Mouse (Mus musculus): ENCODE measurements around the gene Rpl9-ps1. TPM values are rescaled to one million over a fixed set of nuclear protein-coding genes. Genes with fewer than 3 reads are reported as not detected.

Rpl9-ps1 gene
- total RNA-seq, 4 experiments from 2014 or later, result not detected

GRCm38 (mm10) chr11:83623586-83623985 is 21.8 kb downstream of the Rpl9-ps1 start:
- DNase-seq (ENCODE audit: low spot score in 2 of 2), result no peak

GRCm38 (mm10) chr11:83619037-83619436 is 26.4 kb downstream of the Rpl9-ps1 start:
- no peak for DNase-seq (ENCODE audit: low spot score in 2 of 2)

GRCm38 (mm10) chr11:83618238-83618637 is 27.2 kb downstream of the Rpl9-ps1 start:
- DNase-seq (ENCODE audit: low spot score in 2 of 2), result no peak

DNA sequence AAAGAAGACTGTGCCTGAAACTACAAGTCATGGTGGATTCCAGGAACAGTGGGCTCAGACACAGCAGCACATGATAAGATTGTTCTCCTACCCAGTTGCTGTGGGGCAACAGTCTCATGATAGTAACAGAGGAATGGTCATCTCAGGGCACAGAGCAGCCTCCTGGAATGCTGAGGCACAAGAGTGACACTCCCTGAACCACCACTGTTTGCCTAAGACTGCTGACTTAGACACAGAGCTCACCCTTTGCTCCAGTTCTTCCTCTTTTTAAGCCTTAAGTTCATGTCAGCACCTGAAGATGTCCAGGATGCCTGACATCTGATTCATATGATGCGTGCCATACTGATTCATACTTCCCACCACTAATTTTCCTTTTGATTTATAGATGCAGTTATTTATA is 28.8 kb downstream of the Rpl9-ps1 start:
- DNase-seq (ENCODE audit: low spot score in 2 of 2), result no peak

- DNase-seq (ENCODE audit: low spot score in 2 of 2), result no peak
Measured at GRCm38 (mm10) chr11:83610900-83611299, 34.5 kb downstream of the Rpl9-ps1 start.

- no peak for DNase-seq (ENCODE audit: low spot score in 2 of 2)
Measured at GRCm38 (mm10) chr11:83606396-83606795, 39.0 kb downstream of the Rpl9-ps1 start.

- DNase-seq (ENCODE audit: low spot score in 2 of 2), result no peak
Measured at GRCm38 (mm10) chr11:83605535-83605934, 39.9 kb downstream of the Rpl9-ps1 start.

- DNase-seq (ENCODE audit: low spot score in 2 of 2), result no peak
Measured at GRCm38 (mm10) chr11:83604698-83605097, 40.7 kb downstream of the Rpl9-ps1 start.

DNA sequence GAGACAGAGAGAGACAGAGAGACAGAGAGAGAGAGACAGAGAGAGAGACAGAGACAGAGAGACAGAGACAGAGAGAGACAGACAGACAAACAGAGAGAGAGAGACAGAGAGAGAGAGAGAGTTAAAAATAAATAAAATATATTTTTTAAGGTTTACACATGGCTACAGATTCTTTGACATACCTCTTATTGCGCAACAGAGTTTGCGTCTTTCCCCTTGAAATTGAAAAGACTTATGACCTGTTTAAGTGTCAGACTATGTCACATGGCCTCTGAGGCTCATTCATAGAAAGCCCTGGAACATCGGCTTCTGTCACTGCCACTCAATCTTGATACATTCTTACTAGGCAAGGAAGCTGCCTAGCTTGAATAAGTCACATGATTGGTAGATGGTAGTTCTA is 42.0 kb downstream of the Rpl9-ps1 start:
- no peak for DNase-seq (ENCODE audit: low spot score in 2 of 2)

DNA sequence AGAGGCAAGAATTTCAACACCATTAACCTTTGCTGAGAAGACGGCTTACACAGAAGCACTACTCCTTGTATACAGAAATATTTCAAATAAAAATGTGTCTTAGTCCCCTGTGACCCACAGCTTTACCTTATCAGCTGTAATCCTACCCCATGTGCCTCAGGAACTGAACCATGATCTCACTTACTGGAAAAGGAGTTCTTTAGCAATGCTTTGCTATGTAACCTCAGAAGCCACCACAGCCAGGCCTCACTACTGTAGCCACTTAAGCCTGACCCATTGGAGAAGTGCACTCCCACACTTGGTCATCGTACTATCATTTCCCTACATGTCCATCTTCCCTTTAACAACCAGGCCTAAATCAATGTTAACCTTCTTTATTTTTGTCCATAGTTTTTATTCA is 44.8 kb downstream of the Rpl9-ps1 start:
- no peak for DNase-seq (ENCODE audit: low spot score in 2 of 2)

DNA sequence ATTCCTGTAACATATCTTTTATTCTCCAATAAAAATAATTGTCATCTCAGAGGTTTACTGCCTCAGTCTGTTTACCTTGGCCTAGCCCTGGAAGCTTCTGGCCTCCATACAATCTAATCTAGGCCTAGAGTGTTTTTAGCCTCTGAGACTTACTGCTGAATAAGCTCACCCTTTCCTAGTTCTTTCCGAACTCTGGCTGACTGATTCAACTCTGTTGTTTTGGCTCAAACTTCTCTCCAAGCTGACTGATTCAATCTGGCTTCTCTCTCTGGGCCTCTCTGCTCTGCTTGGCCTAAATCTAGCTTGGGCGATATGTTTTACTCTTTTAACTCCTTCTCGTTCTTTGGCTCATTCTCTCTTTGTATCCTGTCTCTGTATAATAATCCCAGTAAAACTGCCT is 46.4 kb downstream of the Rpl9-ps1 start:
- DNase-seq (ENCODE audit: low spot score in 2 of 2), result no peak

GRCm38 (mm10) chr11:83598207-83598837 is 47.1 kb downstream of the Rpl9-ps1 start:
- DNase-seq (ENCODE audit: low spot score in 2 of 2), result no peak

DNA sequence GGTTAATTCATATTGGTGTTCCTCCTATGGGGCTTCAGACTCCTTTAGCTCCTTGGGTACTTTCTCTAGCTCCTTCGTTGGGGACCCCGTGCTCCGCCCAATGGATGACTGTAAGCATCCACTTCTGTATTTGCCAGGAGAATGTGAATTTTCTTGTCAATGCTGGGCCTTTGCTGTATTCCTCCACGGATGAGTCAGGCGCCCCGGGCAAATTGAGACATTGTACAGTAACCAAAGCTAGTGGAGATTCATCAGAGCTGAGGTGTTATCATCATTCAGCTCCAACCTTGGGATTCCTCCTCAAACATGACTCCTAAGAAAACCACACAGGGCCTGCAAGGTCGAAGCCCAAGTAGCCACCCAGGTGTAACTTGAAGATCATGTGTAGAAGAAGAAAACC is 47.6 kb downstream of the Rpl9-ps1 start:
- DNase-seq (ENCODE audit: low spot score in 2 of 2), result no peak

- no peak for DNase-seq (ENCODE audit: low spot score in 2 of 2)
Measured at GRCm38 (mm10) chr11:83595669-83596455, 49.6 kb downstream of the Rpl9-ps1 start.

Other genes starting within 250 kb of the Rpl9-ps1 start
- under 1 TPM; 0.19 to 0.63 (median 0.49) TPM for gene Rasl10b, start 236.5 kb downstream of the Rpl9-ps1 start, total RNA-seq (2022)
- not detected for gene Gas2l2, start 216.2 kb downstream of the Rpl9-ps1 start, total RNA-seq (2022)
- not detected for gene 1700020L24Rik, start 207.9 kb downstream of the Rpl9-ps1 start, total RNA-seq (2022)
- gene Mmp28, start 182.6 kb downstream of the Rpl9-ps1 start, total RNA-seq (2022), result 1 to 10 TPM; 1.7 to 2.6 (median 2.1) TPM
- 10 to 100 TPM; 17.5 to 28.4 (median 22.8) TPM for gene Taf15, start 172.5 kb downstream of the Rpl9-ps1 start, total RNA-seq (2022)
- gene Heatr9, start 123.4 kb downstream of the Rpl9-ps1 start, total RNA-seq (2022), result not detected
- gene Ccl5, start 115.1 kb downstream of the Rpl9-ps1 start, total RNA-seq (2022), result not detected
- 1 to 10 TPM in 3 of 4 experiments, under 1 TPM in 1; 0.07 to 2.7 (median 1.4) TPM for gene Ccl9, start 67.0 kb downstream of the Rpl9-ps1 start, total RNA-seq (2022)
- 1 to 10 TPM in 3 of 4 experiments, under 1 TPM in 1; 0.73 to 4.7 (median 2.2) TPM for gene Ccl6, start 52.5 kb downstream of the Rpl9-ps1 start, total RNA-seq (2022)
- not detected for gene Ccl3, start 3.7 kb upstream of the Rpl9-ps1 start, total RNA-seq (2022)
- not detected for gene Ccl4, start 17.0 kb upstream of the Rpl9-ps1 start, total RNA-seq (2022)
- gene Wfdc17, start 58.4 kb upstream of the Rpl9-ps1 start, total RNA-seq (2022), result 1 to 10 TPM in 1 of 4 experiments, not detected in 3; 1.2 TPM
- gene Wfdc18, start 63.4 kb upstream of the Rpl9-ps1 start, total RNA-seq (2022), result not detected
- gene Wfdc21, start 101.3 kb upstream of the Rpl9-ps1 start, total RNA-seq (2022), result under 1 TPM in 1 of 4 experiments, not detected in 3; 0.79 TPM
- 1 to 10 TPM; 8.2 to 9.1 (median 8.6) TPM for gene Heatr6, start 108.1 kb upstream of the Rpl9-ps1 start, total RNA-seq (2022)
- not detected for gene Hnf1b, start 204.4 kb upstream of the Rpl9-ps1 start, total RNA-seq (2022)

All from gastrocnemius, adult 8-10 months (tissue).